Mouse (Mus musculus) liver, adult 2 months (tissue): Measurements from ENCODE around the gene Pcif1.

Source experiments
- CTCF ChIP-seq: fragments of 200-500 bp; IDR thresholded peaks from 2 replicates; pipeline ENCODE4 v1.5.1; 2011; ENCODE audit warnings: low read depth, low read length, control low read depth
- POLR2A ChIP-seq: fragments of 200-500 bp; IDR thresholded peaks from 2 replicates; pipeline ENCODE4 v1.6.1; 2011; ENCODE audit warnings: low read length, control low read depth; ENCODE audit not compliant: insufficient read depth; ENCODE audit errors: extremely low read depth

GRCm38 (mm10) chr2:164935991-164936390, 56.9 kb downstream of the Pcif1 start:
- TF ChIP-seq CTCF (no peak), POLR2A (no peak)
